Mouse (Mus musculus) ES-Bruce4 (cell line): ENCODE measurements around the gene Slc39a11. TPM values are rescaled to one million over a fixed set of nuclear protein-coding genes. Genes with fewer than 3 reads are reported as not detected.

Experiments used
- H3K27ac ChIP-seq: 2 replicates; pipeline ENCODE4 v1.5.1; 2012; ENCODE audit warnings: low read length, inconsistent platforms; ENCODE audit not compliant: insufficient read depth
- H3K27me3 ChIP-seq: 2 replicates; pipeline ENCODE4 v1.6.1; 2012; ENCODE audit warnings: mild to moderate bottlenecking, low read length, inconsistent platforms; ENCODE audit not compliant: control insufficient read depth, poor library complexity, insufficient read depth, severe bottlenecking
- H3K36me3 ChIP-seq: 2 replicates; pipeline ENCODE4 v1.6.1; 2012; ENCODE audit warnings: inconsistent platforms, mild to moderate bottlenecking, low read length, moderate library complexity; ENCODE audit not compliant: control insufficient read depth, poor library complexity, insufficient read depth, severe bottlenecking
- H3K4me1 ChIP-seq: one replicate; pipeline ENCODE4 v1.8.1; 2011; ENCODE audit warnings: low read length; ENCODE audit not compliant: control insufficient read depth, insufficient read depth
- H3K4me3 ChIP-seq: 2 replicates; pipeline ENCODE4 v1.5.1; 2011; ENCODE audit warnings: low read depth, mild to moderate bottlenecking, low read length
- H3K9ac ChIP-seq: 2 replicates; pipeline ENCODE4 v1.6.1; 2012; ENCODE audit warnings: low read depth, mild to moderate bottlenecking, inconsistent platforms; ENCODE audit not compliant: poor library complexity, severe bottlenecking
- H3K9me3 ChIP-seq: replicated peaks from 2 replicates; pipeline ENCODE4 v1.6.1; 2012; ENCODE audit warnings: mild to moderate bottlenecking, low read length, inconsistent platforms; ENCODE audit not compliant: control insufficient read depth, poor library complexity, insufficient read depth, severe bottlenecking
- CTCF ChIP-seq: IDR thresholded peaks from one replicate; pipeline ENCODE4 v1.8.1; 2011; ENCODE audit warnings: low read depth, low read length
- EP300 ChIP-seq: IDR thresholded peaks from 2 replicates; pipeline ENCODE4 v1.6.1; 2011; ENCODE audit warnings: low read depth, low read length; ENCODE audit not compliant: insufficient read depth
- POLR2A ChIP-seq: IDR thresholded peaks from one replicate; pipeline ENCODE4 v1.8.1; 2011; ENCODE audit warnings: low read length; ENCODE audit not compliant: insufficient read depth
- polyA plus RNA-seq: library from polyadenylated mRNA; stranded (reverse); fragments of >200 nt; gene quantifications from 2 replicates; pipeline ENCODE4 v1.2.4, GENCODE M21; 2011; ENCODE audit warnings: low read depth; ENCODE audit not compliant: missing spikeins, insufficient read depth, insufficient read length

The Slc39a11 gene
- polyA plus RNA-seq, 1 experiment: 7.4 TPM

- Histone ChIP-seq H3K4me1 (no peaks in the 10 kb centered on the region), H3K9me3 (no peaks in the 10 kb centered on the region), H3K9ac (no peak overlapping the region), H3K27ac (no peak overlapping the region), H3K36me3 (no peaks in the 10 kb centered on the region), H3K4me3 (no peak overlapping the region), H3K27me3 (no peaks in the 10 kb centered on the region)
- TF ChIP-seq CTCF (no peak), POLR2A (no peak), EP300 (no peak)
These were observed 112.7 kb downstream of the Slc39a11 start for GRCm38 (mm10) chr11:113537199-113537586.

DNA sequence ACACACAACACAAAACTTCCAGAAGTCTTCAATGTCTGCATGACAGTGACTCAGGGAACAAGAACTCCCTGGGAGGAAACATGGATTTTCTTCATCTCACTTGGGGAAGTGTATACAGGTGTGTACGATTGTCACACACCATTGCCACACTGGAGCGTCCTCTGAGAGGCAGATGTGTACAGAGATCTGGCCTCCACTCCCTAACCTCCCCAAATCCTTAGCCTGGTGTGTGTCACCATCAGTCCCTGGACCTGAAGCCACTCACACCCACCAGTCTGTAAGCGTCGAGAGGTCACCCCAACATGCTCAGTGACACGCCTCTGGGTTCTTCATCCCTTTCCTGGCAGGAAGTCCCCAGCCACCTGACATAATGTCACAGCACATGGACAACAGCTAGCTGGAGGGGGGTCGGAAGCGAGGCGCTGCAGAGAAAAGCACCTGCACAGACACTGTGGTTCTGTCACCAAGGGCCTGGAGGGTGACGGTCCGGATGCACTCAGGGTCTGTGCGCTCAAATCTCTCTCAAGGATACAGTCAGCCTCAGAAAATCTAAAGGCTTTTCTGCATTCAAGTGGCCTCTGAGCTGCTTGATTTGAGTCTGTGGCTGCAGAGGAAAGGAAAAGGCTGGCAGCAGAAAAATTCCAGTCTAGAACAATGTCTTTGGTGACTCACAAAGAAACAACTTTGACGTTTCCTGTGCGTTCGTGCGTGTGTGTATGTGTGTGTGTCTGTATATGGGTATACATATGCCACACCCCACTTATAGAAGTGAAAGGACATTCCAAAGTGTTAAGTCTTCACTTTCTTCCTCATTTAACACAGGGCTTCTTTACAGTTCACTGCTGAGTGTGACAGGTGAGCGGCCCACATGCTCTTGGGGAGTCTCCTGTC lies 113.3 kb downstream of the Slc39a11 start:
- no peaks in the 10 kb centered on the region for H3K9me3 ChIP-seq
- H3K4me1 ChIP-seq: no peaks in the 10 kb centered on the region
- no peaks in the 10 kb centered on the region for H3K36me3 ChIP-seq
- no peak overlapping the region for H3K4me3 ChIP-seq
- no peaks in the 10 kb centered on the region for H3K27me3 ChIP-seq
- H3K27ac ChIP-seq: no peak overlapping the region
- H3K9ac ChIP-seq: no peak overlapping the region
- TF ChIP-seq EP300: no peak

DNA sequence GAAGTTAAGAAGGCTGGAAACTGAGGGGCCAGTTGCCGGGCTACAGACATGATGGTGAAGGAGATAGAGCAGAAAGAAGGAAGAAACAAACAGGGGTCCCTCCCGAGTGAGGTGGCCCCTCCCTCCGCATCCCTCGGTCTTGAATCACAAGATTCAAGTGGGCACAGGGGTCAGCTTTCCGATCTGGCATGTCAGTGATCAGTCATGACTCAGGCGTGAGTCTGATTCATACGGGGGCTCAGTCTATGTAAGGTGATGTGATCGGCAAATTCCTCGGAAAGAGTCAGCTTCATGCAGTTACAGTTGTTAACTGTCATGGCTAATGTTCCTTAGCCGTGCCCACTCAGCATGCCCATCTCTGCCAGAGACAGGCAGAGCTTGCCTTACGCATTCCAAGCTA lies 115.5 kb downstream of the Slc39a11 start:
- Histone ChIP-seq H3K9me3 (no peaks in the 10 kb centered on the region), H3K27ac (no peak overlapping the region), H3K9ac (no peak overlapping the region), H3K4me1 (no peaks in the 10 kb centered on the region), H3K27me3 (no peaks in the 10 kb centered on the region), H3K4me3 (no peak overlapping the region), H3K36me3 (no peaks in the 10 kb centered on the region)
- no peak for TF ChIP-seq POLR2A
- TF ChIP-seq EP300: no peak
- TF ChIP-seq CTCF: no peak

GRCm38 (mm10) chr11:113533931-113534330 lies 115.9 kb downstream of the Slc39a11 start:
- Histone ChIP-seq H3K27me3 (no peaks in the 10 kb centered on the region), H3K9ac (no peak overlapping the region), H3K9me3 (no peaks in the 10 kb centered on the region), H3K4me3 (no peak overlapping the region), H3K4me1 (no peaks in the 10 kb centered on the region), H3K36me3 (no peaks in the 10 kb centered on the region), H3K27ac (no peak overlapping the region)
- TF ChIP-seq CTCF (no peak), POLR2A (no peak), EP300 (no peak)

DNA sequence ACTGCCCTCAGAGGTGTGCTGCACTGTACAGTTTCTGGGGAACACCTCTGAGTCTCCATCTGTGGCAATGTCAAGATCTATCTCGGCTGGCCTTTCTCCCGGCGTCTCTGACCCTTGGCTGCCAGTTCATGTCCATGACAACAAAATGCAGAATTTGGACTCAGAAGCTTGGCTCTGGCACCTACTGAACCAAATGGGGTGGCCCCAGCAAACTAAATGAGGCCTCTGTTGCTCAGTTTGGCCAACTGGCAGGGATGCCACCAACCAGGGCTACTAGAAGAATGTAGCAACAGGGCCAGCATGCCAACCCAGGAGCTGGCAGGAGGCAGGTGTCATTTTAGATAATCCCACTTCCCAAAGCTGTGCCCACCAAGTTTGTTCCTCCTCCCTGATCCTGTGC lies 121.5 kb downstream of the Slc39a11 start:
- Histone ChIP-seq H3K4me1 (no peaks in the 10 kb centered on the region), H3K36me3 (no peaks in the 10 kb centered on the region), H3K9ac (no peak overlapping the region), H3K27ac (no peak overlapping the region), H3K9me3 (no peaks in the 10 kb centered on the region), H3K27me3 (no peaks in the 10 kb centered on the region), H3K4me3 (no peak overlapping the region)
- TF ChIP-seq EP300 (no peak), POLR2A (no peak), CTCF (no peak)

GRCm38 (mm10) chr11:113525731-113526130 lies 124.1 kb downstream of the Slc39a11 start:
- Histone ChIP-seq H3K27me3 (no peaks in the 10 kb centered on the region), H3K4me1 (no peaks in the 10 kb centered on the region), H3K27ac (no peak overlapping the region), H3K4me3 (no peak overlapping the region), H3K9me3 (no peaks in the 10 kb centered on the region), H3K36me3 (no peaks in the 10 kb centered on the region), H3K9ac (no peak overlapping the region)
- TF ChIP-seq POLR2A: no peak
